Mouse (Mus musculus) embryonic fibroblast, embryonic 13.5 days (primary cell): ENCODE data around the gene Ccdc71.

Source experiments
- CTCF ChIP-seq: IDR thresholded peaks from 2 replicates; pipeline ENCODE4 v1.5.1; 2011; ENCODE audit warnings: mild to moderate bottlenecking, control low read depth, low read length, moderate library complexity, borderline replicate concordance; ENCODE audit not compliant: insufficient read depth
- POLR2A ChIP-seq: IDR thresholded peaks from 2 replicates; pipeline ENCODE4 v1.6.1; 2011; ENCODE audit warnings: low read depth, mild to moderate bottlenecking, control low read depth, low read length, moderate library complexity

DNA sequence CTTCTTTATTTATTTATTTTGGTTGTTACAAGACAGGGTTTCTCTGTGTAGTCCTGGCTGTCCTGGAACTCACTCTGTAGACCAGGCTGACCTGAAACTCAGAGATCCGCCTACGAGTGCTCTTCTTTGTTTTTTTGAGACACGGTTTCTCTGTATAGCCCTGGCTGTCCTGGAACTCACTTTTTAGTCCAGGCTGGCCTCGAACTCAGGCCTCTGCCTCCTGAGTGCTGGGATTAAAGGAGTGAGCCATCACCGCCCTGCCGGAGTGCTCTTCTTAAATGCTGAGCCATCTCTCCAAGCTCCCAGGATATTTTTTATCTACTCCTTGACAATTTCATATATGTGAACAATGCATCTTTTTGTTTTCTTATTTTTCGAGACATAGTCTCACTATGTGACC, 46.6 kb downstream of the Ccdc71 start:
- TF ChIP-seq CTCF, result no peak
- TF ChIP-seq POLR2A, result no peak
